Mouse (Mus musculus) spleen, embryonic (tissue): ENCODE results near the gene Cdc73.

Experiments
- CTCF ChIA-PET: fragments of 350-600 bp; sonication (Branson Sonifier 250); formaldehyde crosslinking; loops from one replicate; lab custom pipeline; 2022; lab: Charles Lee

The Cdc73 gene

GRCm38 (mm10) chr1:143681108-143681507, 21.6 kb downstream of the Cdc73 start:
- CTCF ChIA-PET, result no interaction called here

GRCm38 (mm10) chr1:143675734-143676361, 26.8 kb downstream of the Cdc73 start:
- CTCF ChIA-PET, result no interaction called here

GRCm38 (mm10) chr1:143664786-143665185, 37.9 kb downstream of the Cdc73 start:
- CTCF ChIA-PET, result interaction anchor here (0.6 kb wide), 1 partner anchor 50 kb away, joined by 3 read pairs; no protein-coding TSS in a partner anchor

- CTCF ChIA-PET, result no interaction called here
These were observed 39.5 kb downstream of the Cdc73 start for GRCm38 (mm10) chr1:143663197-143663596.

GRCm38 (mm10) chr1:143653646-143654045, 49.0 kb downstream of the Cdc73 start:
- CTCF ChIA-PET, result no interaction called here

- CTCF ChIA-PET, result no interaction called here
These were observed 52.4 kb downstream of the Cdc73 start for GRCm38 (mm10) chr1:143650317-143650716.

GRCm38 (mm10) chr1:143646219-143646618, 56.5 kb downstream of the Cdc73 start:
- CTCF ChIA-PET, result no interaction called here

GRCm38 (mm10) chr1:143645386-143645785, 57.3 kb downstream of the Cdc73 start:
- CTCF ChIA-PET, result no interaction called here

- CTCF ChIA-PET, result interaction anchor here (0.8 kb wide), 1 partner anchor 141 kb away, joined by 7 read pairs; no protein-coding TSS in a partner anchor
These were observed 58.5 kb downstream of the Cdc73 start for GRCm38 (mm10) chr1:143644221-143644620.

- CTCF ChIA-PET, result no interaction called here
These were observed 61.9 kb downstream of the Cdc73 start, which contains the start of gene B3galt2 for GRCm38 (mm10) chr1:143640650-143641407. B3galt2 (plus strand) TSS chr1:143640664.

- CTCF ChIA-PET, result no interaction called here
These were observed 69.7 kb downstream of the Cdc73 start for GRCm38 (mm10) chr1:143632854-143633587.

GRCm38 (mm10) chr1:143632361-143632760, 70.3 kb downstream of the Cdc73 start:
- CTCF ChIA-PET, result no interaction called here

GRCm38 (mm10) chr1:143631337-143631736, 71.4 kb downstream of the Cdc73 start:
- CTCF ChIA-PET, result no interaction called here

GRCm38 (mm10) chr1:143622634-143623033, 80.1 kb downstream of the Cdc73 start:
- CTCF ChIA-PET, result no interaction called here

- CTCF ChIA-PET, result no interaction called here
These were observed 80.8 kb downstream of the Cdc73 start for GRCm38 (mm10) chr1:143621930-143622329.

- CTCF ChIA-PET, result no interaction called here
These were observed 82.9 kb downstream of the Cdc73 start for GRCm38 (mm10) chr1:143619760-143620159.

- CTCF ChIA-PET, result no interaction called here
These were observed 89.8 kb downstream of the Cdc73 start for GRCm38 (mm10) chr1:143612901-143613300.

- CTCF ChIA-PET, result no interaction called here
These were observed 93.8 kb downstream of the Cdc73 start for GRCm38 (mm10) chr1:143608911-143609310.

GRCm38 (mm10) chr1:143596864-143597263, 105.8 kb downstream of the Cdc73 start:
- CTCF ChIA-PET, result no interaction called here

- CTCF ChIA-PET, result no interaction called here
These were observed 125.7 kb downstream of the Cdc73 start for GRCm38 (mm10) chr1:143576824-143577543.

GRCm38 (mm10) chr1:143558235-143558634, 144.5 kb downstream of the Cdc73 start:
- CTCF ChIA-PET, result no interaction called here

GRCm38 (mm10) chr1:143555533-143555932, 147.2 kb downstream of the Cdc73 start:
- CTCF ChIA-PET, result no interaction called here
